Mouse (Mus musculus): ENCODE measurements around the gene Adam3. TPM values are rescaled to one million over a fixed set of nuclear protein-coding genes. Genes with fewer than 3 reads are reported as not detected.

The Adam3 gene
- total RNA-seq (2014; rRNA removed) = 0.08 TPM in 1 of 2 replicates, not detected in the other
- polyA plus RNA-seq (2015; fragmentation: Nextera tagmentation; extraction: Ambion mirVana) = 0.25 TPM in 1 of 2 replicates, not detected in the other

GRCm38 (mm10) chr8:24725630-24726029 is at the start of gene Adam3:
Adam3 (minus strand) TSS chr8:24725852.
- Histone ChIP-seq H3K4me1 (ENCODE audit: insufficient read depth) (no peaks in the 10 kb centered on the region), H3K4me3 (ENCODE audit: low read depth, low read length) (no peak within 1 kb of the TSS), H3K27me3 (ENCODE audit: insufficient read depth, low read length) (no peaks in the 10 kb centered on the region), H3K9me3 (ENCODE audit: low read length) (no peaks in the 10 kb centered on the region), H3K9ac (no peak within 1 kb of the TSS), H3K27ac (ENCODE audit: low read depth, low read length) (no peak within 1 kb of the TSS), H3K36me3 (ENCODE audit: insufficient read depth) (no peaks in the 10 kb centered on the region), H3K4me2 (ENCODE audit: low read depth) (no peak within 1 kb of the TSS)
- DNase-seq (no peak), ATAC-seq (no peak)
- no peak for TF ChIP-seq CTCF (IDR thresholded peaks at IDR 0.05; ENCODE audit: low read depth)
- 74% methylated on average over 11 of the region's 11 CpGs for WGBS

- no peaks in the 10 kb centered on the region for H3K36me3 ChIP-seq (ENCODE audit: insufficient read depth)
- H3K27ac ChIP-seq (ENCODE audit: low read depth, low read length) = no peak overlapping the region
- no peaks in the 10 kb centered on the region for H3K4me1 ChIP-seq (ENCODE audit: insufficient read depth)
- H3K9ac ChIP-seq = no peak overlapping the region
- no peak overlapping the region for H3K4me3 ChIP-seq (ENCODE audit: low read depth, low read length)
- ATAC-seq (no peak), DNase-seq (no peak)
- H3K4me2 ChIP-seq (ENCODE audit: low read depth) = no peak overlapping the region
- no peaks in the 10 kb centered on the region for H3K9me3 ChIP-seq (ENCODE audit: low read length)
- no peaks in the 10 kb centered on the region for H3K27me3 ChIP-seq (ENCODE audit: insufficient read depth, low read length)
- TF ChIP-seq CTCF (IDR thresholded peaks at IDR 0.05; ENCODE audit: low read depth) = no peak
- WGBS = 77% methylated on average over 16 of the region's 16 CpGs
Observed at GRCm38 (mm10) chr8:24724886-24725626, 596 bp downstream of the Adam3 start.

Other genes starting within 250 kb of the Adam3 start
- gene Adam5, start 98.5 kb upstream of the Adam3 start, total RNA-seq (2014; rRNA removed) = 0.38 and 0.77 TPM in 2 replicates
- gene Adam5, start 98.5 kb upstream of the Adam3 start, polyA plus RNA-seq (2015; fragmentation: Nextera tagmentation; extraction: Ambion mirVana) = 0.43 and 0.90 TPM in 2 replicates

All from forebrain, postnatal 0 days (tissue).